Mouse (Mus musculus): ENCODE results near the gene Rsph6a. TPM values are rescaled to one million over a fixed set of nuclear protein-coding genes. Genes with fewer than 3 reads are reported as not detected.

The Rsph6a gene
- polyA plus RNA-seq, 1 experiment from 2014 or later: not detected

GRCm38 (mm10) chr7:19086042-19086441, 31.6 kb downstream of the Rsph6a start:
- no peak overlapping the region for H3K9ac ChIP-seq (ENCODE audit: low read length)
- H3K4me2 ChIP-seq (ENCODE audit: low read depth, low read length, severe bottlenecking): 0 out of 2 replicates have a peak overlapping the region, but pooled peaks have one; percentile 24
- DNase-seq (ENCODE audit: low spot score) (no peak), ATAC-seq (replicated peaks; ENCODE audit: low FRiP score) (0 out of 2 replicates have a peak, but pooled peaks have one; percentile 31)
- H3K27ac ChIP-seq (ENCODE audit: low read depth, low read length): no peak overlapping the region
- H3K4me3 ChIP-seq (ENCODE audit: low read depth, low read length): no peak overlapping the region
- peaks cover 2% of the 10 kb centered on the region; the same call in 1 of the 2 replicates for H3K36me3 ChIP-seq (ENCODE audit: control insufficient read depth, insufficient read depth, low read length)
- H3K9me3 ChIP-seq (ENCODE audit: control insufficient read depth, low read length): no peaks in the 10 kb centered on the region
- WGBS: 9% methylated on average over 14 of the region's 14 CpGs
- H3K4me1 ChIP-seq (replicated peaks; ENCODE audit: control insufficient read depth, insufficient read depth, low read length): peaks cover 7% of the 10 kb centered on the region
- peaks cover 4% of the 10 kb centered on the region; the same call in 1 of the 2 replicates for H3K27me3 ChIP-seq (ENCODE audit: control insufficient read depth, insufficient read depth, low read length)

- DNase-seq (ENCODE audit: low spot score): no peak
- Histone ChIP-seq H3K27me3 (ENCODE audit: control insufficient read depth, insufficient read depth, low read length) (peaks cover 11% of the 10 kb centered on the region), H3K4me3 (ENCODE audit: low read depth, low read length) (no peak overlapping the region), H3K36me3 (ENCODE audit: control insufficient read depth, insufficient read depth, low read length) (peaks cover 1% of the 10 kb centered on the region; the same call in 1 of the 2 replicates), H3K9ac (ENCODE audit: low read length) (no peak overlapping the region), H3K9me3 (ENCODE audit: control insufficient read depth, low read length) (no peaks in the 10 kb centered on the region), H3K4me1 (replicated peaks; ENCODE audit: control insufficient read depth, insufficient read depth, low read length) (peaks cover 9% of the 10 kb centered on the region), H3K27ac (ENCODE audit: low read depth, low read length) (no peak overlapping the region), H3K4me2 (ENCODE audit: low read depth, low read length, severe bottlenecking) (no peak overlapping the region)
- WGBS: 55% methylated on average over 18 of the region's 18 CpGs
- no peak for ATAC-seq (replicated peaks; ENCODE audit: low FRiP score)
These were observed 32.3 kb downstream of the Rsph6a start for GRCm38 (mm10) chr7:19086760-19087159.

GRCm38 (mm10) chr7:19088813-19089212, 34.3 kb downstream of the Rsph6a start:
- Histone ChIP-seq H3K36me3 (ENCODE audit: control insufficient read depth, insufficient read depth, low read length) (no peaks in the 10 kb centered on the region; the same call in 1 of the 2 replicates), H3K4me1 (replicated peaks; ENCODE audit: control insufficient read depth, insufficient read depth, low read length) (peaks cover 25% of the 10 kb centered on the region)
- no peak for ATAC-seq (replicated peaks; ENCODE audit: low FRiP score)

GRCm38 (mm10) chr7:19091913-19092312, 37.4 kb downstream of the Rsph6a start:
- DNase-seq (ENCODE audit: low spot score): peak; percentile 65

More at GRCm38 (mm10) chr7:19088813-19089212, 34.3 kb downstream of the Rsph6a start:
- Histone ChIP-seq H3K4me2 (ENCODE audit: low read depth, low read length, severe bottlenecking) (no peak overlapping the region), H3K4me3 (ENCODE audit: low read depth, low read length) (no peak overlapping the region), H3K9me3 (ENCODE audit: control insufficient read depth, low read length) (no peaks in the 10 kb centered on the region), H3K27me3 (ENCODE audit: control insufficient read depth, insufficient read depth, low read length) (peaks cover 13% of the 10 kb centered on the region), H3K9ac (ENCODE audit: low read length) (no peak overlapping the region), H3K27ac (ENCODE audit: low read depth, low read length) (no peak overlapping the region)
- DNase-seq (ENCODE audit: low spot score): peak; percentile 85
- 49% methylated on average over 10 of the region's 10 CpGs for WGBS

GRCm38 (mm10) chr7:19092381-19093173, 38.1 kb downstream of the Rsph6a start:
- peak overlapping the region; percentile 72 for H3K4me3 ChIP-seq (ENCODE audit: low read depth, low read length)
- WGBS: 4% methylated on average over 38 of the region's 38 CpGs
- H3K4me2 ChIP-seq (ENCODE audit: low read depth, low read length, severe bottlenecking): peak overlapping the region; percentile 95
- H3K27ac ChIP-seq (ENCODE audit: low read depth, low read length): peak overlapping the region; percentile 76
- ATAC-seq (replicated peaks; ENCODE audit: low FRiP score) (peak; percentile 68), DNase-seq (ENCODE audit: low spot score) (peak; percentile 91)
- H3K9me3 ChIP-seq (ENCODE audit: control insufficient read depth, low read length): no peaks in the 10 kb centered on the region
- peak overlapping the region; percentile 56 for H3K9ac ChIP-seq (ENCODE audit: low read length)
- H3K4me1 ChIP-seq (replicated peaks; ENCODE audit: control insufficient read depth, insufficient read depth, low read length): peaks cover 33% of the 10 kb centered on the region
- H3K36me3 ChIP-seq (ENCODE audit: control insufficient read depth, insufficient read depth, low read length): no peaks in the 10 kb centered on the region
- peaks cover 13% of the 10 kb centered on the region for H3K27me3 ChIP-seq (ENCODE audit: control insufficient read depth, insufficient read depth, low read length)

More at GRCm38 (mm10) chr7:19091913-19092312, 37.4 kb downstream of the Rsph6a start:
- WGBS: 17% methylated on average over 14 of the region's 17 CpGs
- Histone ChIP-seq H3K4me3 (ENCODE audit: low read depth, low read length) (peak overlapping the region; percentile 72; the same call in 1 of the 2 replicates), H3K9ac (ENCODE audit: low read length) (peak overlapping the region; percentile 30), H3K36me3 (ENCODE audit: control insufficient read depth, insufficient read depth, low read length) (no peaks in the 10 kb centered on the region; the same call in 1 of the 2 replicates), H3K4me2 (ENCODE audit: low read depth, low read length, severe bottlenecking) (peak overlapping the region; percentile 95), H3K27ac (ENCODE audit: low read depth, low read length) (no peak overlapping the region), H3K4me1 (replicated peaks; ENCODE audit: control insufficient read depth, insufficient read depth, low read length) (peaks cover 29% of the 10 kb centered on the region), H3K27me3 (ENCODE audit: control insufficient read depth, insufficient read depth, low read length) (peaks cover 13% of the 10 kb centered on the region), H3K9me3 (ENCODE audit: control insufficient read depth, low read length) (no peaks in the 10 kb centered on the region)
- ATAC-seq (replicated peaks; ENCODE audit: low FRiP score): no peak

GRCm38 (mm10) chr7:19093174-19093521, 38.7 kb downstream of the Rsph6a start:
- H3K4me3 ChIP-seq (ENCODE audit: low read depth, low read length): peak overlapping the region; percentile 72
- H3K27me3 ChIP-seq (ENCODE audit: control insufficient read depth, insufficient read depth, low read length): peaks cover 13% of the 10 kb centered on the region
- peak overlapping the region; percentile 95 for H3K4me2 ChIP-seq (ENCODE audit: low read depth, low read length, severe bottlenecking)
- H3K9ac ChIP-seq (ENCODE audit: low read length): peak overlapping the region; percentile 56
- 0% methylated on average over 15 of the region's 15 CpGs for WGBS
- peak overlapping the region; percentile 76 for H3K27ac ChIP-seq (ENCODE audit: low read depth, low read length)
- H3K9me3 ChIP-seq (ENCODE audit: control insufficient read depth, low read length): no peaks in the 10 kb centered on the region
- DNase-seq (ENCODE audit: low spot score): peak; percentile 92
- H3K36me3 ChIP-seq (ENCODE audit: control insufficient read depth, insufficient read depth, low read length): no peaks in the 10 kb centered on the region
- peaks cover 33% of the 10 kb centered on the region for H3K4me1 ChIP-seq (replicated peaks; ENCODE audit: control insufficient read depth, insufficient read depth, low read length)
- peak; percentile 44 for ATAC-seq (replicated peaks; ENCODE audit: low FRiP score)

- peak overlapping the region; percentile 93 for H3K9ac ChIP-seq (ENCODE audit: low read length)
- no peaks in the 10 kb centered on the region for H3K9me3 ChIP-seq (ENCODE audit: control insufficient read depth, low read length)
- ATAC-seq (replicated peaks; ENCODE audit: low FRiP score) (peak; percentile 85), DNase-seq (ENCODE audit: low spot score) (peak; percentile 99)
- H3K27me3 ChIP-seq (ENCODE audit: control insufficient read depth, insufficient read depth, low read length): peaks cover 13% of the 10 kb centered on the region
- WGBS: under 1% methylated on average over 45 of the region's 45 CpGs
- no peaks in the 10 kb centered on the region for H3K36me3 ChIP-seq (ENCODE audit: control insufficient read depth, insufficient read depth, low read length)
- H3K4me1 ChIP-seq (replicated peaks; ENCODE audit: control insufficient read depth, insufficient read depth, low read length): peaks cover 33% of the 10 kb centered on the region
- peak overlapping the region; percentile 95 for H3K4me2 ChIP-seq (ENCODE audit: low read depth, low read length, severe bottlenecking)
- peak overlapping the region; percentile 97 for H3K27ac ChIP-seq (ENCODE audit: low read depth, low read length)
- peak overlapping the region; percentile 72 for H3K4me3 ChIP-seq (ENCODE audit: low read depth, low read length)
These were observed 39.3 kb downstream of the Rsph6a start for GRCm38 (mm10) chr7:19093537-19094385.

- H3K4me1 ChIP-seq (replicated peaks; ENCODE audit: control insufficient read depth, insufficient read depth, low read length): peaks cover 33% of the 10 kb centered on the region
- WGBS: under 1% methylated on average over 23 of the region's 36 CpGs
- H3K9me3 ChIP-seq (ENCODE audit: control insufficient read depth, low read length): no peaks in the 10 kb centered on the region
- H3K36me3 ChIP-seq (ENCODE audit: control insufficient read depth, insufficient read depth, low read length): no peaks in the 10 kb centered on the region
- peak within 1 kb of the TSS; percentile 93 for H3K9ac ChIP-seq (ENCODE audit: low read length)
- peak within 1 kb of the TSS; percentile 97 for H3K27ac ChIP-seq (ENCODE audit: low read depth, low read length)
- peak within 1 kb of the TSS; percentile 72 for H3K4me3 ChIP-seq (ENCODE audit: low read depth, low read length)
- DNase-seq (ENCODE audit: low spot score) (no peak), ATAC-seq (replicated peaks; ENCODE audit: low FRiP score) (no peak)
- peaks cover 13% of the 10 kb centered on the region for H3K27me3 ChIP-seq (ENCODE audit: control insufficient read depth, insufficient read depth, low read length)
- H3K4me2 ChIP-seq (ENCODE audit: low read depth, low read length, severe bottlenecking): peak within 1 kb of the TSS; percentile 95
These were observed 40.0 kb downstream of the Rsph6a start, which contains the start of gene Six5 for GRCm38 (mm10) chr7:19094471-19094825. Gene Six5, plus strand, starts transcription at chr7:19094594.
